Mouse (Mus musculus): ENCODE results near the gene Sufu.

DNA sequence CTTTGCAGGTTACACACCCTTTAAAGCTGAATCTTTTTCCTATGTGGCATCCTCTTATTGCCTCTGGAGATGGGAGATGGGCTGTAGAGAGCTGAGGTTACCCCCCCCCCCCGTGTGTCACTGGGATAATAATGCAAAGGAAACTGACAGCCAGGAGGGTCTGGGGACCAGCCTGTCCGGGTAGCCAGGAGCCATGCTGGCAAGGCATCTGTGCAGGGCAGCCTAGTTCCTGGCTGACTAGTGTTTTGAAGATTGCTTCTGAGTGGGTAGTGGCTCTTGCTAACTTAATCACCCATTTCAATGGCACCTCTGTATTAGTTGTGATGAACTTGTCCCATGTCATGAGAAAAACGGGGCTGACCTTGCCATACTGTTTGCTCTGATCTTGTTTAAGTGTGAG, 1.7 kb downstream of the Sufu start:
- no peak for TF ChIP-seq CTCF (IDR thresholded peaks at IDR 0.05; ENCODE audit: borderline replicate concordance, insufficient read depth, low read depth, low read length)
- TF ChIP-seq POLR2A (IDR thresholded peaks at IDR 0.05; ENCODE audit: borderline replicate concordance, insufficient read depth, low read length) = no peak

Measured in cerebellum, adult 2 months (tissue).